In the genomic region with DNA sequence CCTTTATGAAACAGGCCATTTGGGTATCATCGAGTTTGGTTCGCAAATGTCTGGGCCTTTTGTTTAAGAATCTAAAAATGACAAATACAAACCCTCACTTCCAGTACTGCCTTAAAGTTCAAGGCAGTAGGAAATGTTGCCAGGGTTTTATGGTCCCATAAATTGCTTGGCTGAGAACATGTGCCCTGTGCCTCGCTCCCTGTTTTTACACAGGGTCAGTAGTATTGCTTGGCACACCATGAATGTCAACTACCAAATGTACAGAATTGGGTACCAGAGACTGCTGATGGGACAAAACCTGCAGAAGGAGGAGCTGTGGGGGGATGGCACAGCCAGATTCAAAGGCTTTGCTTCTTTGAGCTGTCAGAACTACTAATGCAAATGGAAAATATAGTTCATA, we compare ENCODE assay signal across 19 mouse cellular contexts.
DNase-seq lines count a peak whose midpoint lies in the region; ATAC-seq lines count a peak whose summit lies in the region.
"Had no signal": no experiment of that assay in that cellular context is flagged by ENCODE, and none has a peak within 500 bp of the region (broad histone marks: within the 10 kb centered on the region; RNA-seq: fewer than 3 reads in every experiment).

No protein-coding gene starts in this region.

- WGBS in limb, embryonic 13.5 days, result 26% methylated on average over 3 of the region's 3 CpGs
- WGBS in kidney, embryonic 15.5 days, result 63% methylated on average over 3 of the region's 3 CpGs

- H3K4me2 ChIP-seq in limb, embryonic 13.5 days (replicated peaks), result peak overlapping the region; percentile 27
- H3K4me2 ChIP-seq in kidney, embryonic 15.5 days, result no peak overlapping the region
- H3K4me2 ChIP-seq: embryonic facial prominence, embryonic 13.5 days; forebrain, embryonic 12.5 days; heart, embryonic 13.5 days; hindbrain, embryonic 13.5 days; intestine, embryonic 15.5 days had no signal

- peak overlapping the region; percentile 44; the same call in 1 of the 2 replicates for H3K27ac ChIP-seq in limb, embryonic 13.5 days
- no peak overlapping the region for H3K27ac ChIP-seq in kidney, embryonic 15.5 days
- H3K27ac ChIP-seq: embryonic facial prominence, embryonic 13.5 days; forebrain, embryonic 12.5 days; heart, embryonic 13.5 days; hindbrain, embryonic 13.5 days; intestine, embryonic 15.5 days had no signal

- H3K9ac ChIP-seq in limb, embryonic 13.5 days, result no peak overlapping the region
- no peak overlapping the region for H3K9ac ChIP-seq in kidney, embryonic 15.5 days
- H3K9ac ChIP-seq: embryonic facial prominence, embryonic 13.5 days; forebrain, embryonic 12.5 days; forebrain, postnatal 0 days; heart, embryonic 13.5 days; hindbrain, embryonic 13.5 days; intestine, embryonic 15.5 days had no signal

- H3K9me3 ChIP-seq in limb, embryonic 13.5 days, result no peaks in the 10 kb centered on the region
- H3K9me3 ChIP-seq in kidney, embryonic 15.5 days (replicated peaks), result no peaks in the 10 kb centered on the region
- H3K9me3 ChIP-seq: embryonic facial prominence, embryonic 13.5 days; forebrain, embryonic 12.5 days; G1E; heart, embryonic 13.5 days; hindbrain, embryonic 13.5 days; intestine, embryonic 15.5 days had no signal

- ATAC-seq in limb, embryonic 13.5 days (ENCODE audit: low FRiP score, low read depth), result peak; percentile 72; the same call in 1 of the 2 replicates
- no peak for ATAC-seq in kidney, embryonic 15.5 days (replicated peaks; ENCODE audit: low FRiP score)
- ATAC-seq: CD4-positive, CD25-positive, alpha-beta regulatory T cell, adult 4 months; forebrain, postnatal 0 days; intestine, embryonic 15.5 days had no signal

- 0 out of 2 replicates have a peak, but pooled peaks cover 3% of the 10 kb centered on the region for H3K27me3 ChIP-seq in limb, embryonic 13.5 days
- no peaks in the 10 kb centered on the region for H3K27me3 ChIP-seq in kidney, embryonic 15.5 days
- H3K27me3 ChIP-seq: forebrain, embryonic 12.5 days; heart, embryonic 13.5 days; hindbrain, embryonic 13.5 days; intestine, embryonic 15.5 days had no signal

- intact Hi-C loops in heart, postnatal 10 days (cut with DNase I), result no loop called here

- no peaks in the 10 kb centered on the region for H3K36me3 ChIP-seq in limb, embryonic 13.5 days
- H3K36me3 ChIP-seq in kidney, embryonic 15.5 days, result no peaks in the 10 kb centered on the region
- H3K36me3 ChIP-seq: embryonic facial prominence, embryonic 13.5 days; forebrain, embryonic 12.5 days; G1E; heart, embryonic 13.5 days; hindbrain, embryonic 13.5 days; intestine, embryonic 15.5 days had no signal

- peaks cover 40% of the 10 kb centered on the region for H3K4me1 ChIP-seq in limb, embryonic 13.5 days
- H3K4me1 ChIP-seq in kidney, embryonic 15.5 days, result peaks cover 10% of the 10 kb centered on the region; the same call in 1 of the 2 replicates
- H3K4me1 ChIP-seq: forebrain, embryonic 12.5 days; hindbrain, embryonic 13.5 days; intestine, embryonic 15.5 days had no signal

- peak; percentile 19 for DNase-seq in adrenal gland, adult 2 months
- no peak for DNase-seq in adrenal gland, postnatal 4 days (ENCODE audit: low spot score in 2 of 2)
- DNase-seq in heart, adult 11 months, result peak; percentile 42
- no peak for DNase-seq in heart, postnatal 10 days
- DNase-seq in cerebellum, adult 9-11 months, result no peak
- DNase-seq: B cell, adult 2 months; cerebellum, adult 8-10 months; cerebellum, postnatal 25 days; forebrain, postnatal 0 days; gastrocnemius, postnatal 14 days had no signal

- H3K4me3 ChIP-seq in limb, embryonic 13.5 days, result no peak overlapping the region
- H3K4me3 ChIP-seq in kidney, embryonic 15.5 days (replicated peaks), result no peak overlapping the region
- H3K4me3 ChIP-seq: embryonic facial prominence, embryonic 13.5 days; forebrain, embryonic 12.5 days; heart, embryonic 13.5 days; hindbrain, embryonic 13.5 days; intestine, embryonic 15.5 days had no signal

Comparison
In these comparisons a context has a peak if more than half of its experiments do, and no peak if none do; other contexts are left out.
1. DNase-seq: peak in adrenal gland, adult 2 months (single experiment) and heart, adult 11 months (single experiment); none in adrenal gland, postnatal 4 days (0 of 2), heart, postnatal 10 days (0 of 2) and cerebellum, adult 9-11 months (single experiment).